ENCODE assay signal across 8 mouse cellular contexts in the genomic region with DNA sequence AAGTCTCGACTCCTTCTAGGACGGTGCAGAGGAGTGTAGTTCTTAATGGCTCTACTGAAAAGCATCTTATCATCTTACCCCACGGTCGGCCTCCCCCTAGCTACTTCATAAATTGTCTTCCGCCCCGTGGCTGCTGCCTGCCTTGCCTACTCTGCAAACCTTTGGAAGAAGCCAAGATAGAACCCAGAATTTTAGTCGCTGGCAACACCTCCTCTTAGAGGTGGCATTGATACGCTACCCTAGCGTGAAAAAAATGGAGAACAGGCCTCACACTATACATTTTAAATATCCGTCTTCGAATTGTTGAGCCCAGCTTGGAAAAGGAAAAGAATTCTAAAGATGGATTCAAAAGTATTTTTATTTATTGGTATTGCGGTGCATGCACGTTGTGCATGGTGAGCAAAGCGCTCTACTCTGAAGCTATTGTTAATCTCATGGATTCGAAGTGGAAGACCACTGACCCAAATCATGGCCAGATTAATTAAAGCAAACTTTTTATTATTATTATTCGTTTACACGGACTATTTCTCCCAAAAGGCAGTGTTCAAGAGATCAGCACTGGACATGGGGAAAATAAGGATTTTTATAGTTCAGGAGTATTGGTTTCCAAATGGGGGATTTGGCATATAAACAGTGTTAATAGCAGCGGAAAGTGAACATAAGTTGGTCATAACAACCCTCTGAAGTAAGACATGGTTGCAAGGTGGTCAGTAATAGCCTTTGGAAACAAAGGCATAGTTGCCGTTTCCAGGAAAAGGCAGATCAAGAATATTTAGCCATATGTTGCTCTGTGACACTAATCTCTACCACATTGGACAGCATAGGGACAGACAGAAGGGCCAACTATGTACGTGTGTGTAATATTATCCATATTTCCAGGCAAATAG. TPM values are rescaled to one million over a fixed set of nuclear protein-coding genes. Genes with fewer than 3 reads are reported as not detected.
DNase-seq lines count a peak whose midpoint lies in the region; ATAC-seq and TF ChIP-seq lines count a peak whose summit lies in the region.

No protein-coding gene starts in this region.

- H3K9ac ChIP-seq in kidney, embryonic 15.5 days, result peak overlapping the region; percentile 89
- H3K9ac ChIP-seq in hindbrain, postnatal 0 days (replicated peaks; ENCODE audit: low read length), result peak overlapping the region; percentile 88
- H3K9ac ChIP-seq in midbrain, postnatal 0 days (replicated peaks; ENCODE audit: low read length, poor library complexity, severe bottlenecking), result peak overlapping the region; percentile 89

- TF ChIP-seq POLR2A in cortical plate, adult 2 months (IDR thresholded peaks at IDR 0.05; ENCODE audit: extremely low read depth, insufficient read depth, low read length), result no peak

- H3K4me2 ChIP-seq in kidney, embryonic 15.5 days, result peak overlapping the region; percentile 88
- peak overlapping the region; percentile 80 for H3K4me2 ChIP-seq in hindbrain, postnatal 0 days (ENCODE audit: low read depth, low read length)
- H3K4me2 ChIP-seq in midbrain, postnatal 0 days (ENCODE audit: low read depth, low read length, poor library complexity, severe bottlenecking), result peak overlapping the region; percentile 57

- peak overlapping the region; percentile 98 for H3K27ac ChIP-seq in kidney, embryonic 15.5 days
- H3K27ac ChIP-seq in cortical plate, adult 2 months (ENCODE audit: insufficient read depth, low read length), result no peak overlapping the region
- H3K27ac ChIP-seq in hindbrain, postnatal 0 days, result peak overlapping the region; percentile 88
- peak overlapping the region; percentile 79 for H3K27ac ChIP-seq in midbrain, postnatal 0 days (ENCODE audit: low read depth, low read length)

- peaks cover 41% of the 10 kb centered on the region for H3K4me1 ChIP-seq in kidney, embryonic 15.5 days
- peaks cover 3% of the 10 kb centered on the region for H3K4me1 ChIP-seq in cortical plate, adult 2 months (ENCODE audit: control insufficient read depth, insufficient read depth, low read length)
- H3K4me1 ChIP-seq in hindbrain, postnatal 0 days (ENCODE audit: insufficient read depth, low read length), result peaks cover 15% of the 10 kb centered on the region
- H3K4me1 ChIP-seq in midbrain, postnatal 0 days (ENCODE audit: insufficient read depth, low read length), result peaks cover 10% of the 10 kb centered on the region

- 7% methylated on average over 20 of the region's 20 CpGs for WGBS in kidney, embryonic 15.5 days
- 9% methylated on average over 20 of the region's 20 CpGs for WGBS in hindbrain, postnatal 0 days
- WGBS in midbrain, postnatal 0 days, result 8% methylated on average over 20 of the region's 20 CpGs

- 0 out of 2 replicates have a peak, but pooled peaks have one; percentile 1 for ATAC-seq in kidney, embryonic 15.5 days (replicated peaks; ENCODE audit: low FRiP score)
- ATAC-seq in hindbrain, postnatal 0 days, result no peak
- ATAC-seq in midbrain, postnatal 0 days (ENCODE audit: low FRiP score), result no peak
- no peak for ATAC-seq in activated CD4-positive, CD25-positive, alpha-beta regulatory T cell, adult 4 months

- H3K9me3 ChIP-seq in kidney, embryonic 15.5 days (replicated peaks), result no peaks in the 10 kb centered on the region
- H3K9me3 ChIP-seq in hindbrain, postnatal 0 days (ENCODE audit: low read length), result no peaks in the 10 kb centered on the region
- H3K9me3 ChIP-seq in midbrain, postnatal 0 days (ENCODE audit: low read length), result no peaks in the 10 kb centered on the region

- no peaks in the 10 kb centered on the region for H3K27me3 ChIP-seq in kidney, embryonic 15.5 days
- H3K27me3 ChIP-seq in hindbrain, postnatal 0 days (ENCODE audit: insufficient read depth, low read length), result no peaks in the 10 kb centered on the region
- H3K27me3 ChIP-seq in midbrain, postnatal 0 days (ENCODE audit: insufficient read depth, low read length), result no peaks in the 10 kb centered on the region

- H3K4me3 ChIP-seq in kidney, embryonic 15.5 days (replicated peaks), result peak overlapping the region; percentile 91
- H3K4me3 ChIP-seq in cortical plate, adult 2 months (ENCODE audit: insufficient read depth, low read length), result peak overlapping the region; percentile 88
- H3K4me3 ChIP-seq in hindbrain, postnatal 0 days (ENCODE audit: low read length), result peak overlapping the region; percentile 86
- peak overlapping the region; percentile 92 for H3K4me3 ChIP-seq in midbrain, postnatal 0 days (ENCODE audit: low read depth, low read length)

- H3K36me3 ChIP-seq in kidney, embryonic 15.5 days, result peaks cover 24% of the 10 kb centered on the region
- H3K36me3 ChIP-seq in hindbrain, postnatal 0 days (ENCODE audit: insufficient read depth, low read length), result peaks cover 6% of the 10 kb centered on the region; the same call in 1 of the 2 replicates
- no peaks in the 10 kb centered on the region for H3K36me3 ChIP-seq in midbrain, postnatal 0 days (ENCODE audit: insufficient read depth, low read length)

- no peak for DNase-seq in kidney, postnatal 4 days
- DNase-seq in hindbrain, postnatal 0 days (ENCODE audit: low spot score), result no peak
- no peak for DNase-seq in midbrain, postnatal 0 days (ENCODE audit: low spot score)
- DNase-seq in kidney, adult 8-10 months, result no peak
- no peak for DNase-seq in embryo, embryonic 9.5 days (ENCODE audit: extremely low spot score)

- TF ChIP-seq CTCF in cortical plate, adult 2 months (IDR thresholded peaks at IDR 0.05; ENCODE audit: extremely low read depth, insufficient read depth, low read length), result no peak
- TF ChIP-seq CTCF in hindbrain, postnatal 0 days (IDR thresholded peaks at IDR 0.05; ENCODE audit: low read depth), result no peak; the same call in 1 of the 2 replicates
- peak; percentile 16; the same call in 1 of the 2 replicates for TF ChIP-seq CTCF in midbrain, postnatal 0 days (IDR thresholded peaks at IDR 0.05)

RNA-seq across cellular contexts. Expression of gene Ptrh2, which starts 0.6 kb away (rescaled TPM):
- polyA plus RNA-seq in kidney, embryonic 15.5 days (2015; fragmentation: Nextera tagmentation; extraction: Ambion mirVana), result 35.8 and 38.2 TPM in 2 replicates
- 8.0 and 8.2 TPM in 2 replicates for polyA plus RNA-seq in cortical plate, adult 2 months (2012; rRNA removed)
- total RNA-seq in hindbrain, postnatal 0 days (2014; rRNA removed), result 8.4 and 10.6 TPM in 2 replicates
- 21.2 and 21.6 TPM in 2 replicates for polyA plus RNA-seq in hindbrain, postnatal 0 days (2015; fragmentation: Nextera tagmentation; extraction: Ambion mirVana)
- 14.8 and 15.8 TPM in 2 replicates for total RNA-seq in midbrain, postnatal 0 days (2014; rRNA removed)
- polyA plus RNA-seq in midbrain, postnatal 0 days (2015; fragmentation: Nextera tagmentation; extraction: Ambion mirVana), result 22.5 and 22.8 TPM in 2 replicates
- 10 to 100 TPM in 1 of 2 experiments, 1 to 10 TPM in 1; 9.9 to 10.6 TPM for polyA plus RNA-seq in activated CD4-positive, CD25-positive, alpha-beta regulatory T cell, adult 4 months (2017; shearing (Covaris generic))

RNA-seq across cellular contexts. Expression of gene Vmp1, which starts 0.7 kb away (rescaled TPM):
- polyA plus RNA-seq in kidney, embryonic 15.5 days (2015; fragmentation: Nextera tagmentation; extraction: Ambion mirVana), result 139 and 144 TPM in 2 replicates
- polyA plus RNA-seq in cortical plate, adult 2 months (2012; rRNA removed), result 126 and 131 TPM in 2 replicates
- total RNA-seq in hindbrain, postnatal 0 days (2014; rRNA removed), result 31.3 and 51.6 TPM in 2 replicates
- polyA plus RNA-seq in hindbrain, postnatal 0 days (2015; fragmentation: Nextera tagmentation; extraction: Ambion mirVana), result 128 and 129 TPM in 2 replicates
- 45.3 and 73.0 TPM in 2 replicates for total RNA-seq in midbrain, postnatal 0 days (2014; rRNA removed)
- 136 TPM in 2 replicates for polyA plus RNA-seq in midbrain, postnatal 0 days (2015; fragmentation: Nextera tagmentation; extraction: Ambion mirVana)
- 100 to 1,000 TPM; 563 to 667 TPM for polyA plus RNA-seq in activated CD4-positive, CD25-positive, alpha-beta regulatory T cell, adult 4 months (2017; shearing (Covaris generic))
